Mouse (Mus musculus) forebrain, embryonic 15.5 days (tissue): ENCODE measurements around the gene Chdh. TPM values are rescaled to one million over a fixed set of nuclear protein-coding genes. Genes with fewer than 3 reads are reported as not detected.

Source experiments
- ATAC-seq: fragments of 200-750 bp; cut with Nextera tagmentation; replicated peaks from 2 replicates; pipeline ENCODE4 v1.8.0; 2017; ENCODE audit warnings: mild to moderate bottlenecking, moderate TSS enrichment, moderate library complexity
- H3K27ac ChIP-seq: fragments of 300-500 bp; sonication (generic); replicated peaks from 2 replicates; pipeline ENCODE4 v1.5.1; 2015; ENCODE audit warnings: mild to moderate bottlenecking, inconsistent platforms
- H3K27me3 ChIP-seq: fragments of 300-500 bp; sonication (generic); 2 replicates; pipeline ENCODE4 v1.6.1; 2015; ENCODE audit warnings: inconsistent platforms
- H3K36me3 ChIP-seq: fragments of 300-500 bp; sonication (generic); 2 replicates; pipeline ENCODE4 v1.6.1; 2015; ENCODE audit warnings: mild to moderate bottlenecking, inconsistent platforms
- H3K4me1 ChIP-seq: fragments of 300-500 bp; sonication (generic); 2 replicates; pipeline ENCODE4 v1.6.1; 2015; ENCODE audit warnings: inconsistent platforms
- H3K4me2 ChIP-seq: fragments of 300-500 bp; sonication (generic); replicated peaks from 2 replicates; pipeline ENCODE4 v1.6.1; 2015; ENCODE audit warnings: mild to moderate bottlenecking, inconsistent platforms
- H3K4me3 ChIP-seq: fragments of 300-500 bp; sonication (generic); 2 replicates; pipeline ENCODE4 v1.5.1; 2015; ENCODE audit warnings: mild to moderate bottlenecking, inconsistent platforms
- H3K9ac ChIP-seq: fragments of 300-500 bp; sonication (generic); replicated peaks from 2 replicates; pipeline ENCODE4 v1.6.1; 2015; ENCODE audit warnings: mild to moderate bottlenecking, inconsistent platforms
- H3K9me3 ChIP-seq: fragments of 300-500 bp; sonication (generic); 2 replicates; pipeline ENCODE4 v1.6.1; 2016; ENCODE audit warnings: inconsistent platforms
- WGBS: fragments of 180-500 bp; shearing (Covaris S2); methylation state at CpG from one replicate; pipeline ENCODE4 v1.1.7; 2015; ENCODE audit warnings: mixed read lengths; 5-methylcytosine and 5-hydroxymethylcytosine counted together
- polyA plus RNA-seq: library from polyadenylated mRNA; unstranded; fragments of >200 nt; fragmentation: Nextera tagmentation; extraction: Ambion mirVana; gene quantifications from 2 replicates; pipeline ENCODE4 v1.2.1, GENCODE M21; 2015

The Chdh gene
- 0.22 and 0.25 TPM in 2 replicates for polyA plus RNA-seq

DNA sequence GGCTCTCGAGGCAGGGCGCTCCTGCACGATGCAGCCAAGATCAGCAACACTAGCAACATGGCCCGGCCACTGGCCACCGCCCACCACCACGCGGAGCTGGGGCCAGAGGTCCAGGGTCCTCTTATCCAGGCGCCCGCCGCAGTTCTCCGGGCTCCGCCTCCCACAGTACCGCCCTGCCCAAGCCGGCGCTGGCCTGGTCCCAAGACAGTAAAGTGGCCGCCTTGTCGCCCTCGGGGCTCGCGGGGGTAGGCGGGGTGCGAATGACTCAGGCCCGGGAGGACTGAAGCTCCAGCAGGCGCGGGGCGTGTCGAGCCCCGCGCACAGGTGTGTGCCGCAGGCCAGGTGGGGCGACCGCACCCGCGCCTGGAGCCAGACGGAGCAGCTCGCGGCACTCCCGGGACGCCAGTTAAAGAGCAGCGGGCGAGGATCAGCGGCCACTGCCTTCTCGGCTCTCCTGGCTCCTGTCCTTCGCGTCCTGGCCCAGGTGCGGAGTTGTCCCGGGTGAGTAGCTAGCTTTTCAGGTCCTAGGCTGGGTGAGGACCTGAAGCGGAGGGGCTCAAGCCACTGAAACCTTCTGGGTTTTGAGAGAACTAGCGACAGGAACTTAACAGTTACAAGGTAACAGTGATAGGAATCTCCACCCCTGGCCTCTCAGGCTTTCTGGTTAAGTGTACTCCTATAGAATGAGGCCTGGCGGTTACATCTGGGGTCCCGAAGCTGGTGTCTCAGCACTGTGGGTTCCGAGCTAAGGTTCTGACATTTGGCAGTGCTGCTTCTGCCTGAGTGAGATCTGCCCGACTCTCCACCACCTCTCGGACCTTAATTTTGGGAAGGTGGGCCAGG is at the start of gene Chdh, which contains the start of gene Il17rb:
TSS of gene Chdh (plus strand) at position 291 of the 843 bp plus-strand sequence.
TSS of gene Il17rb (minus strand) at position 164 of the 843 bp plus-strand sequence.
- Histone ChIP-seq H3K36me3 (no peaks in the 10 kb centered on the region), H3K4me3 (peak within 1 kb of the TSS; percentile 50), H3K9me3 (no peaks in the 10 kb centered on the region), H3K4me1 (peaks cover 21% of the 10 kb centered on the region), H3K27me3 (0 out of 2 replicates have a peak, but pooled peaks cover 3% of the 10 kb centered on the region), H3K9ac (peak within 1 kb of the TSS; percentile 50), H3K27ac (no peak within 1 kb of the TSS), H3K4me2 (peak within 1 kb of the TSS; percentile 96)
- WGBS, result 11% methylated on average over 51 of the region's 54 CpGs
- peak; percentile 73 for ATAC-seq

DNA sequence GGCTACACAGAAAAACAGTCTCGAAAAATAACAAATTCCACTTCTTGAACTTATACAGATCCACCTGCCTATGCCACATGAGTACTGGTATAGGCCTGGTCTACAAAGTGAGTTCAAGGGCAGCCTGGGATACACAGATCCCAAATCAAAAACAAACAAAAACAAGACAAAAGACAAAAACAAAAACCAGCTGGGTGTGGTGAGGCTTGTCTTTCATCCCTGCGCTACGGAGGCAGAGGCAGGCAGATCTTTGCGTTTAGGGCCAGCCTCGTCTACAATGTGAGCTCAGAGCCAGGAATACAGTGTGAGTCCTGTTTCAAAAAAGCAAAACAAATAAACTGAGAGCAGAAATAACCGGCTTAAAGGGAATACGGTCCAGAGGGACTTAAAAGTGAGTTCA is 41.2 kb upstream of the Chdh start:
- H3K4me3 ChIP-seq, result peak overlapping the region; percentile 66
- no peaks in the 10 kb centered on the region for H3K9me3 ChIP-seq
- peak overlapping the region; percentile 65 for H3K4me2 ChIP-seq
- H3K4me1 ChIP-seq, result peaks cover 25% of the 10 kb centered on the region
- peaks cover 22% of the 10 kb centered on the region for H3K36me3 ChIP-seq
- H3K9ac ChIP-seq, result peak overlapping the region; percentile 50
- no peaks in the 10 kb centered on the region for H3K27me3 ChIP-seq
- H3K27ac ChIP-seq, result peak overlapping the region; percentile 83
- WGBS, result 68% methylated on average over 7 of the region's 7 CpGs
- no peak; the same call in 1 of the 2 replicates for ATAC-seq

DNA sequence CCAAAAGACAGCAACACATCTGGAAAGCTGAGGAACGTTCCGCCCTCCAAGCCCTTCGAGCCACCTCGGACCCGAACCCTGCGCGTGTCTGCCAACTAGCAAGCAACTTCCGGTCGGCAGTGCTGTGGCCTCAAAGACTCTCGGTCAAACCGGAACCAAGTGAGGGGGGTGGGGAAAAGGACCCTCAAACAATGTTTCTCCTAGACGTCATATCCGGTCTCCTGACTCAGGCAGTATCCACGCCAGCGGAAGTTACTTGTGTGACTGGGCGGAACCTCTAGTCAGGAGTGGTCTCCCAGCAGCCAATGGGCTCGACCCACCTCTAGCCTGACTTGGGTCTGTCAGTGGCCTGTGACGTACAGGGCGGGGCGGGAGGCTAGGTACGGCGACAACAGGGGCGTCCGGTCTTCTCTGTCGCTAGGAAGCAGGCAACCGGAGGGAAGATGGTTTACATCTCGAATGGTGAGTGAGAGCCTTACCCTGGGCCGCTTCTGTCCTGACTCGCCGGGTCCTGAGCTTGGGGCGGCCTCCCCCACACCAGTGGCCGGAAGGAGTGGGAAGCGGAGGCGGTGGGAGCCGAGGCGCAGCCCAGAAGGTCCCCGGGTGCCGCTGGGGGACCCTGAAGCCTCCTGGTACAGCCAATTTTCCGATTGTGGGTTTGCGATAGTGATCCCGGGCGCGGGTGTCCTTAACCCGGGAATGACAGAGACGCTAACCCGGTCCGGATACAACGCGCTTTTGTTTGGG is 40.6 kb upstream of the Chdh start, which contains the start of gene Selenok:
TSS of gene Selenok (plus strand) at position 234 of the 747 bp plus-strand sequence.
- Histone ChIP-seq H3K36me3 (peaks cover 29% of the 10 kb centered on the region), H3K4me2 (peak within 1 kb of the TSS; percentile 65), H3K4me1 (peaks cover 25% of the 10 kb centered on the region), H3K27ac (peak within 1 kb of the TSS; percentile 83), H3K9ac (peak within 1 kb of the TSS; percentile 86), H3K27me3 (no peaks in the 10 kb centered on the region), H3K9me3 (no peaks in the 10 kb centered on the region), H3K4me3 (peak within 1 kb of the TSS; percentile 66)
- under 1% methylated on average over 49 of the region's 49 CpGs for WGBS
- ATAC-seq, result peak; percentile 100

- H3K4me1 ChIP-seq, result peaks cover 25% of the 10 kb centered on the region
- no peaks in the 10 kb centered on the region for H3K27me3 ChIP-seq
- no peaks in the 10 kb centered on the region for H3K9me3 ChIP-seq
- H3K36me3 ChIP-seq, result peaks cover 52% of the 10 kb centered on the region
- H3K4me2 ChIP-seq, result no peak overlapping the region
- no peak overlapping the region for H3K4me3 ChIP-seq
- WGBS, result 91% methylated on average over 7 of the region's 7 CpGs
- H3K27ac ChIP-seq, result no peak overlapping the region
- H3K9ac ChIP-seq, result no peak overlapping the region
- ATAC-seq, result no peak
Observed at GRCm38 (mm10) chr14:29971446-29971845, 37.4 kb upstream of the Chdh start.

DNA sequence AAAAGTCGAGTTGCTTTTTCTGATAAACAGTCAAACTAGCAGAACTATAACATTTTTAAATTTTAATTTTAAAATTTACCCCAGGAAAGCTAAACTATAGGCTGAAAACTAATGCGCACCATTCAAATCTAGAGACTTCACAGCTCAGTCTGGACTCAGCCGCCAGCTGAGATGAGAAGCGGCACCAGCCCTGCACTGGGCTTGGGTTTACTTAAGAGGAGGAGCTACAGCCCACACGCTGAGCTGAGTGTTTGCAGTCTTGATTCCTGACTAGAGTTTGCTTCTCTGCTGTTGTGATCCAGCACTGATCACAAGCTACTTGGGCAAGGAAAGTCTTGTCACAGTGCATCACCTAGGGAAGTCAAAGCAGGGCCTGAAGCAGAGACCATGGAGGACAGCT is 36.8 kb upstream of the Chdh start:
- H3K27me3 ChIP-seq, result no peaks in the 10 kb centered on the region
- peaks cover 25% of the 10 kb centered on the region for H3K4me1 ChIP-seq
- H3K9me3 ChIP-seq, result no peaks in the 10 kb centered on the region
- ATAC-seq, result no peak
- no peak overlapping the region for H3K4me2 ChIP-seq
- no peak overlapping the region for H3K4me3 ChIP-seq
- H3K27ac ChIP-seq, result no peak overlapping the region
- peaks cover 52% of the 10 kb centered on the region for H3K36me3 ChIP-seq
- 94% methylated on average over 5 of the region's 5 CpGs for WGBS
- no peak overlapping the region for H3K9ac ChIP-seq

- WGBS, result 95% methylated on average over 6 of the region's 6 CpGs
- ATAC-seq, result no peak
- no peak overlapping the region for H3K9ac ChIP-seq
- no peak overlapping the region for H3K4me2 ChIP-seq
- H3K36me3 ChIP-seq, result peaks cover 56% of the 10 kb centered on the region
- H3K27ac ChIP-seq, result no peak overlapping the region
- H3K9me3 ChIP-seq, result no peaks in the 10 kb centered on the region
- H3K4me1 ChIP-seq, result peaks cover 11% of the 10 kb centered on the region
- H3K4me3 ChIP-seq, result no peak overlapping the region
- H3K27me3 ChIP-seq, result no peaks in the 10 kb centered on the region
Observed at GRCm38 (mm10) chr14:29976927-29977326, 31.9 kb upstream of the Chdh start.

GRCm38 (mm10) chr14:29978254-29979204 is 30.3 kb upstream of the Chdh start, which contains the start of gene Actr8:
Gene Actr8 (plus strand): TSS chr14:29978337.
- peak; percentile 92 for ATAC-seq
- Histone ChIP-seq H3K4me1 (peaks cover 11% of the 10 kb centered on the region), H3K4me3 (peak within 1 kb of the TSS; percentile 66), H3K27ac (peak within 1 kb of the TSS; percentile 81), H3K9ac (peak within 1 kb of the TSS; percentile 76), H3K27me3 (no peaks in the 10 kb centered on the region), H3K4me2 (peak within 1 kb of the TSS; percentile 64), H3K36me3 (peaks cover 56% of the 10 kb centered on the region), H3K9me3 (no peaks in the 10 kb centered on the region)
- 3% methylated on average over 44 of the region's 44 CpGs for WGBS

DNA sequence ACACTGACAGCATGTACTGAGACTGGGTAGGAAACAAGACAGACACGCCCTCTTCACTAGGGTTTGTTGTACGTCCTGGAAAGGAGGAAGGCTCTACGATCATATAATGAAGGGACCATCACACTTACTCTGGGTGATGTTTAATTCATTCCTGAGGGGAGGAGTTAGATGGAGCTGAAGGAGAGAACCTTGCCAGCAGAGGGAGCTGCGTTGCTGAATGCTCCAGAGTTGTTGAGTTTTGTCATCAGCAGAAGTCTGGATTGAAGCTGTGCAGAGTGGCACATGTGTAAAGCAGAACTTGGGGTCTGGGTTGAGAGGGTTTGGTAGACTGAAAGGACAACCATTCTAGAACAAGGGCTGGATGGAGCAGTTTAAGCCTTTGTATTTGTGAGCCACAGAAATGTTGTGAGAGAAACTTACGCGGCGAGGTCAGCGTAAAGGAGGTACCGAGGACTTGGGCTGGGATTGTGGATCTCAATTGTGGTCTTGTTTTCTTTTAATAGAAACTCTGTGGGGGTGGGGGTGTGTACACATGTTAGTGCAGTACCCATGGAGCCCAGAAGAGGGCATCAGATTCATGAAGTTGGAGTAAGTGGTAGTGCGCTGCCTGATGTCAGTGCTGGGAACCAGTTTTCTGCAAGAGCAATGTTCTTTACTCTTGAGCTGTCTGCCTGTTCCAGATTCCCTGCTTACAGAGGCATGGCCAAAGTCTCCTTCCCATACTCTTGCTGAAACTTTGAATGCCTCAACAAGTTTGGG is 28.2 kb upstream of the Chdh start:
- Histone ChIP-seq H3K4me3 (no peak overlapping the region), H3K36me3 (peaks cover 62% of the 10 kb centered on the region), H3K9ac (no peak overlapping the region), H3K9me3 (no peaks in the 10 kb centered on the region), H3K27ac (no peak overlapping the region), H3K4me2 (no peak overlapping the region), H3K4me1 (peaks cover 11% of the 10 kb centered on the region), H3K27me3 (no peaks in the 10 kb centered on the region)
- 97% methylated on average over 10 of the region's 10 CpGs for WGBS
- no peak for ATAC-seq

GRCm38 (mm10) chr14:29986096-29986495 is 22.7 kb upstream of the Chdh start:
- Histone ChIP-seq H3K4me3 (no peak overlapping the region), H3K36me3 (peaks cover 99% of the 10 kb centered on the region), H3K27ac (no peak overlapping the region), H3K9ac (no peak overlapping the region), H3K4me2 (no peak overlapping the region), H3K4me1 (no peaks in the 10 kb centered on the region), H3K9me3 (no peaks in the 10 kb centered on the region), H3K27me3 (no peaks in the 10 kb centered on the region)
- 93% methylated on average over 4 of the region's 4 CpGs for WGBS
- no peak for ATAC-seq

- H3K27me3 ChIP-seq, result no peaks in the 10 kb centered on the region
- no peak overlapping the region for H3K4me2 ChIP-seq
- no peak overlapping the region for H3K9ac ChIP-seq
- no peak for ATAC-seq
- H3K9me3 ChIP-seq, result no peaks in the 10 kb centered on the region
- WGBS, result 97% methylated on average over 6 of the region's 6 CpGs
- H3K27ac ChIP-seq, result no peak overlapping the region
- no peaks in the 10 kb centered on the region for H3K4me1 ChIP-seq
- peaks cover 99% of the 10 kb centered on the region for H3K36me3 ChIP-seq
- H3K4me3 ChIP-seq, result no peak overlapping the region
Observed at GRCm38 (mm10) chr14:29987276-29987675, 21.5 kb upstream of the Chdh start.

GRCm38 (mm10) chr14:29987739-29988138 is 21.1 kb upstream of the Chdh start:
- ATAC-seq, result no peak
- no peak overlapping the region for H3K9ac ChIP-seq
- no peaks in the 10 kb centered on the region for H3K27me3 ChIP-seq
- no peak overlapping the region for H3K4me2 ChIP-seq
- no peak overlapping the region for H3K27ac ChIP-seq
- H3K4me1 ChIP-seq, result no peaks in the 10 kb centered on the region
- no peak overlapping the region for H3K4me3 ChIP-seq
- 91% methylated on average over 9 of the region's 9 CpGs for WGBS
- peaks cover 99% of the 10 kb centered on the region for H3K36me3 ChIP-seq
- H3K9me3 ChIP-seq, result no peaks in the 10 kb centered on the region
